Mouse (Mus musculus) neural tube, embryonic 11.5 days (tissue): ENCODE data around the gene Hhipl2. TPM values are rescaled to one million over a fixed set of nuclear protein-coding genes. Genes with fewer than 3 reads are reported as not detected.
"Not testable (repeated sequence)": the region's sequence is repeated elsewhere in the genome, so short reads cannot be mapped to it uniquely, and the experiment has no call there.

Source experiments
- ATAC-seq: fragments of 200-750 bp; cut with Nextera tagmentation; 2 replicates; pipeline ENCODE4 v1.8.0; 2017; ENCODE audit warnings: moderate number of reproducible peaks, mild to moderate bottlenecking, moderate TSS enrichment, moderate library complexity; ENCODE audit not compliant: insufficient read depth, low FRiP score, low TSS enrichment
- DNase-seq: peaks from one replicate; pipeline ENCODE4 v3.0.0-alpha.2; 2015; ENCODE audit warnings: low spot score
- H3K27ac ChIP-seq: fragments of 300-500 bp; sonication (generic); 2 replicates; pipeline ENCODE4 v1.5.1; 2014; ENCODE audit warnings: low read depth, mild to moderate bottlenecking, low read length
- H3K27me3 ChIP-seq: fragments of 300-500 bp; sonication (generic); 2 replicates; pipeline ENCODE4 v1.6.1; 2014; ENCODE audit warnings: mild to moderate bottlenecking, low read length, mixed read lengths; ENCODE audit not compliant: control insufficient read depth, insufficient read depth
- H3K36me3 ChIP-seq: fragments of 300-500 bp; sonication (generic); 2 replicates; pipeline ENCODE4 v1.6.1; 2014; ENCODE audit warnings: mild to moderate bottlenecking, low read length, moderate library complexity, mixed read lengths; ENCODE audit not compliant: control insufficient read depth, insufficient read depth
- H3K4me1 ChIP-seq: fragments of 300-500 bp; sonication (generic); 2 replicates; pipeline ENCODE4 v1.6.1; 2014; ENCODE audit warnings: low read length, mixed read lengths; ENCODE audit not compliant: control insufficient read depth, insufficient read depth
- H3K4me2 ChIP-seq: fragments of 300-500 bp; sonication (generic); 2 replicates; pipeline ENCODE4 v1.6.1; 2014; ENCODE audit warnings: low read depth, mild to moderate bottlenecking, moderate library complexity
- H3K4me3 ChIP-seq: fragments of 300-500 bp; sonication (generic); 2 replicates; pipeline ENCODE4 v1.5.1; 2014; ENCODE audit warnings: low read depth, low read length
- H3K9ac ChIP-seq: fragments of 300-500 bp; sonication (generic); 2 replicates; pipeline ENCODE4 v1.6.1; 2014; ENCODE audit warnings: mild to moderate bottlenecking, low read length
- H3K9me3 ChIP-seq: fragments of 300-500 bp; sonication (generic); 2 replicates; pipeline ENCODE4 v1.6.1; 2016; ENCODE audit warnings: low read length; ENCODE audit not compliant: control insufficient read depth
- WGBS: fragments of 180-500 bp; shearing (Covaris S2); extraction: QIAGEN DNeasy Blood & Tissue Kit; methylation state at CpG from one replicate; pipeline ENCODE4 v1.1.7; 2014; 5-methylcytosine and 5-hydroxymethylcytosine counted together
- polyA plus RNA-seq: library from polyadenylated mRNA; unstranded; fragments of >200 nt; fragmentation: Nextera tagmentation; extraction: Ambion mirVana; gene quantifications from 2 replicates; pipeline ENCODE4 v1.2.1, GENCODE M21; 2014

Hhipl2 gene
- polyA plus RNA-seq, 1 experiment from 2014 or later = 0.32 TPM

DNA sequence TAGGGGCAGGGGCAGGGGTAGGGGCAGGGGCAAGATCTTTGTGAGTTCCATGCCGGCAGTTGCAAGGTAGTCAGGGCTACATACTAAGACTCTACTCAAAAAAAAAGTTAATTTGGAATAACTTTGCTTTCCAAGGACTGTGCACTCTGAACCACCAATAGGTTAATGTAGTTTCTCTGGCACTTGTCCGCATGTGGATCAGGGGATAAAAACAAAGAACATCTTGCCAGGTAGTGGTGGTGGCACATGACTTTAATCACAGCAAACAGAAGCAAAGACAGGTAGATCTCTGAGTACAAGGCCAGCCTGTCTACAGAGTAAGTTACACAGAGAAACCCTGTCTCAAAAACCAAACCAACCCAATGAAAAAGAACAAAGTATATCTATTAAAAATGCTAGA lies 35.4 kb upstream of the Hhipl2 start:
- ATAC-seq = no peak
- DNase-seq = no peak
- WGBS = 82% methylated on average over 2 of the region's 2 CpGs

DNA sequence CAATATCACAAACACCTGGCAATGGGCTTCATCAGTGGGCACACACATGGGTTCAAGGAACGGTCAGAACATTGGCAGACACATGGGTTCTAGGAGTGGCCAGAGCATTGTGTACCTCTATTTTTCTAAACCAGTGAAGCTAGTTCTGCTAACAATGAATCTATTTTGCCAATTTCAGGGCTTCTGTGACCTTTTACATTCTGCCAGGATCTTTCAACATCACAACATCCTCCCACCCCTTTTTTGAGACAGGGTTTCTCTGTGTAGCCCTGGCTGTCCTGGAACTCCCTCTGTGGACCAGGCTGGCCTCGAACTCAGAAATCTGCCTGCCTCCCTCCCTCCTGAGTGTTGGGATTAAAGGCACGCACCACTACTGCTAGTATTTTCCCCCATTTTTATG lies 30.6 kb upstream of the Hhipl2 start:
- H3K9ac ChIP-seq, H3K4me2 ChIP-seq, H3K27ac ChIP-seq, H3K36me3 ChIP-seq, H3K4me1 ChIP-seq, H3K27me3 ChIP-seq, DNase-seq, H3K4me3 ChIP-seq, ATAC-seq, H3K9me3 ChIP-seq: not testable (repeated sequence)
- WGBS = 99% methylated on average over 3 of the region's 3 CpGs

More for the DNA sequence above, 35.4 kb upstream of the Hhipl2 start:
- Histone ChIP-seq H3K4me2 (no peak overlapping the region), H3K36me3 (no peaks in the 10 kb centered on the region), H3K27ac (no peak overlapping the region), H3K27me3 (no peaks in the 10 kb centered on the region), H3K4me3 (no peak overlapping the region), H3K9me3 (no peaks in the 10 kb centered on the region), H3K4me1 (no peaks in the 10 kb centered on the region), H3K9ac (no peak overlapping the region)

DNA sequence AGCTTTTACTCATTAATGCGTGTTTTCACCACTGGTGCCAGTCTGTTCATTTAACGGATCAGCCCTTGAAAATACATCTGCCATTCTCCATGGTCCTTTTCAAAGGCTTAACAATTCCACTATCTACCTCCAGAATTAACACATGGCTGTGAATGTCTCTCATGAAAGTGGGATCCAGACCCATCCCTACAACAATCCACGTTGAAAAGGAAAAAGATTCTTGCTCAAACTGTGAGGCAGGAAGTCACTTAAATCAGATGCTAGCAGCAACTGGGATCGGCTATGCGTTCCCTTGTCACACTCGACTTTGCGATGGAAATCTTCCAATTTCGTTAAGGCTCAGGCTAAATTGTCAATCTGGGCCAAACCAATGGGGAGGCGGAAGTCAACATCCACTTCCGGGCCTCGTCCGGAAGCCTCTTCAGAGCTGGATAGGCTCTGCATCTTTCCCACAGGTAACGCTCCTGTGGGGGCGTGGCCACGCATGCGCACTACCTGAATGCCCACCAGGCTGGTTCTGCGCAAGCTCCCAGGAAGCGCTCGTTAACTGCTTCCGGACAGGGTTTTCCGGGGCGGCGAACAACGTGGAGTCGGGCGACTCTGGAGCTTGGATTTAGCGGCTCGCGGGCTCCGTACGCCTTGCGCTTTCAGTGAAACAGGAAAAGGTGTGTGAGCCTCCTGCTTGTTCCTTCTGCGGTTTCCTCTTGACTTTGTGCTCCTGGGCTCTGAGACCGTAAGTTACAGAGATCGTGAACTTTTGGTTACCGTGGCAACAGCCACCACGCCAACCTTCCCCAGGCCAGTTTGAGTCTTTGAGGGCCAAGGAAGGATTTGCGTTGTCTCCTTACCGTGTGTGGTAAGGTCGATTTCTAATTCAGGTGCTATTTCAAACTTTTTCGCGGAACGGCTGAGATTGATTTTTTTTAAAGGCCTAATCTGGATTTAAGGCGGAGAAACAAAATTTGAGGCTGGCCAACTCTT lies 29.3 kb upstream of the Hhipl2 start, which contains the start of gene Taf1a:
Taf1a (plus strand) TSS at position 556 of the 981 bp plus-strand sequence.
- Histone ChIP-seq H3K27me3 (no peaks in the 10 kb centered on the region), H3K4me3 (peak within 1 kb of the TSS; percentile 52), H3K9ac (peak within 1 kb of the TSS; percentile 9; the same call in 1 of the 2 replicates), H3K4me1 (peaks cover 4% of the 10 kb centered on the region; the same call in 1 of the 2 replicates), H3K36me3 (no peaks in the 10 kb centered on the region), H3K27ac (no peak within 1 kb of the TSS), H3K9me3 (no peaks in the 10 kb centered on the region), H3K4me2 (peak within 1 kb of the TSS; percentile 62)
- DNase-seq (peak; percentile 93), ATAC-seq (peak; percentile 100)
- WGBS = 6% methylated on average over 44 of the region's 44 CpGs

DNA sequence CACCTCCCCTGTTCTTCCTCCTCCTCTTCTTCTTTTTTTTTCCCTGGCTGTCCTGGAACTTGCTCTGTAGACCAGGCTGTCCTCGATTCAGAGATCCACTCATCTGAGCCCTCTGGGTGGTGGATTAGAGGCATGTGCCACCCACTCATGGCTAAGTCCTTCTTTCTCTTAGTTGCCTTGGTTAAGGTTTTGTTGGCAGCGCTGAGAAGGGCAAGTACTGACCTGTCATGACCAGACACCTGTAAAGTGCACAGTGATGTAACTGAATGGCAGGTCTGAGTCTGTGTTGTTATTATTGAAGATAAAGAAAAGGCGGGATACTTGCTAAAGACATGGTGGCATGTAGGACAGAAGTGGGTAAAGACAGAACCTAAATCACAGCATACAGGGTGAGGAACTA lies 14.6 kb upstream of the Hhipl2 start:
- Histone ChIP-seq H3K27ac (no peak overlapping the region), H3K4me3 (no peak overlapping the region), H3K4me1 (no peaks in the 10 kb centered on the region), H3K36me3 (peaks cover 16% of the 10 kb centered on the region), H3K4me2 (no peak overlapping the region), H3K9ac (no peak overlapping the region), H3K9me3 (no peaks in the 10 kb centered on the region), H3K27me3 (no peaks in the 10 kb centered on the region)
- DNase-seq = no peak
- 94% methylated on average over 3 of the region's 3 CpGs for WGBS
- ATAC-seq = no peak

DNA sequence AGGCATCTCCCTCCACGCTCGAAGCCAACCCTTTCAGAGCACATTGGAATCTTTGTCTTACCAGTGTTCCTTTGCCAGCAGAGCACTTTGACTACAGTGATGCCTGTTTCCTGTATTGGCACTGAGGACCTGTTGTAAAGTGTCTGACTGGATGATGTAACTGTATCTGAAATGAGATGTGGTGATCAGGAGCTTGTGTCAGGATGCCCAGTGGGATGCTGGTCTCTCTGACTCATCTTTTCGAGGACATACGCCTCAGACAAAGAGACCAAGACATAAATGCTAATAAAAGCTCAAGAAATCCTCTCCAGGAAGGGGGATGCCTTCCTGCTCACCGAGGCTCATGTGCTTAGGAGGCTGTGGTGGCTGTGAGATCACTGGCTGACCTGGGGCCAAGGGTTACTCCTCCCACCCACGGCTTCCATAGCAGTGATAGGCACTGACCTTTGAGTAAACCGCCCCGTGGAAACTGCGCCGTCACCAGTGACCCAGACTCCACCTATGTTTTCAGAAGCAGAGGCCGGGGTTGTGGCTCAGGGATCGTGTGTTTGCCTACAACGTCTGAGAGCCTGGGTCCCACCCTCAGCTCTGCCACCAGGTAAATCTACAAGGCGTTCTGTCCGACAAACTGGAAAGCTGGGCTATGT lies 3.8 kb upstream of the Hhipl2 start:
- no peaks in the 10 kb centered on the region for H3K4me1 ChIP-seq
- DNase-seq (no peak), ATAC-seq (no peak)
- H3K9ac ChIP-seq = no peak overlapping the region
- H3K27me3 ChIP-seq = no peaks in the 10 kb centered on the region
- H3K4me3 ChIP-seq = no peak overlapping the region
- WGBS = 96% methylated on average over 15 of the region's 15 CpGs
- H3K9me3 ChIP-seq = no peaks in the 10 kb centered on the region
- H3K36me3 ChIP-seq = peaks cover 4% of the 10 kb centered on the region; the same call in 1 of the 2 replicates
- H3K4me2 ChIP-seq = no peak overlapping the region
- H3K27ac ChIP-seq = no peak overlapping the region

DNA sequence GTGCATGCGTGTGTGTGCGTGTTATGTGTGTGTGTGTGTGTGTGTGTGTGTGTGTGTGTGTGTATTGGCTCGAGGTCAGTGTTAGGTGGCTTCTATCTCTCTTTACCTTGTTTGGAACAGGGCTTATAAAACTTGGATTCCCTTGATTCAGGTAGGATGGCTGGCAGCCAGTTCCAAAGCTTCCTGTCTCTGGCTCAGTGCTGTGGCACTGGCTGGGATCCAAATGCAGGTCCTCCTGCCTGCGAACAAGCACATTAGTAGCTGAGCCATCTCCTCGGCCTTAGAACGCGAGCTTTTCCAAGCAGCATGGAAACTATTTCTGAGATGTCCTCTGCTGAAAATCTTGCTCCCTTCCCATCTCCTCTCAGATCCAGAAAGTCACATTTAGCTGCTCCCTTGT lies 1.7 kb downstream of the Hhipl2 start:
- WGBS = 91% methylated on average over 7 of the region's 7 CpGs
- DNase-seq (no peak), ATAC-seq (no peak)
- no peak overlapping the region for H3K4me2 ChIP-seq
- H3K9me3 ChIP-seq = no peaks in the 10 kb centered on the region
- H3K4me3 ChIP-seq = no peak overlapping the region
- H3K36me3 ChIP-seq = no peaks in the 10 kb centered on the region
- H3K27ac ChIP-seq = no peak overlapping the region
- no peak overlapping the region for H3K9ac ChIP-seq
- H3K4me1 ChIP-seq = no peaks in the 10 kb centered on the region
- H3K27me3 ChIP-seq = no peaks in the 10 kb centered on the region

DNA sequence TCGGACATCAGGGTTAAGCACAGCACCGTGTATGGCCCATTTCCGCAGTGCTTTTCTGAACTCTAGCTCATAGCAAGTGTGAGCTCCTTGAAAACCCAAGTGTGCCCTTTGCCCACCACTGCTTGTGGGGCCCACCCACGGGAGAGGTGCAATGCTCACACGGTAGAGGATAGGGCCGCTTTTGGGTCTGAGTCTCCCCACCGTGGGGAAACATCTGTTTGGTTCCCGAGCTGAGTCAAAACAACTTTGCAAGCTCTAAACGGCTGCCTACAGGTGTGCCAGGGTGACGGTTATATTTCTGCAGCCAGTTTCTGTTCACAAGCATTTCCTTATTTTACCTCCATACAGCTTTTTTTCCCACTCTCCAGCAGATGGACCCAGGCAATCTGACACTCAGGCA lies 2.3 kb downstream of the Hhipl2 start:
- Histone ChIP-seq H3K9me3 (no peaks in the 10 kb centered on the region), H3K4me3 (no peak overlapping the region), H3K9ac (no peak overlapping the region), H3K27me3 (no peaks in the 10 kb centered on the region), H3K36me3 (no peaks in the 10 kb centered on the region), H3K4me1 (no peaks in the 10 kb centered on the region), H3K4me2 (no peak overlapping the region), H3K27ac (no peak overlapping the region)
- WGBS = 86% methylated on average over 10 of the region's 10 CpGs
- no peak for ATAC-seq
- DNase-seq = no peak

DNA sequence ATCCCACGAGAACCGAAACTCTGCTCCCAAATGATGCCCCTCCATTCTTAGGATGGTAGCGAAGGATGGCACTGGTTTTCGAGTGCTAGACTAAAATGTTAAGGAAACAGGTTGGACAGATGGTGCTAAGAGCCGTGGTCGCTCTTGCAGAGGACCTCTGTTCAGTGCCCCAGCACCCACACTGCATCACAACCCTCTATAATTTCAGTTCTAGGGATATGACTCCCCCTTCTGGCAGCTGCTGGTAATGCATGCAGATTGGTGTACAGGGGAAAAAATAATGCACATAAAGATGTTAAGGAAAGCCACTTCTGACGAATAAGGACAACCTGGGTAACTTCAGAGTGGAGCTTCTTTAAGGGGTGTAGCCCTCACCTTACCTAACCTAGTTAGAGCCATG lies 6.1 kb downstream of the Hhipl2 start:
- Histone ChIP-seq H3K4me3 (no peak overlapping the region), H3K27ac (no peak overlapping the region), H3K36me3 (no peaks in the 10 kb centered on the region), H3K4me2 (no peak overlapping the region), H3K9me3 (no peaks in the 10 kb centered on the region), H3K4me1 (no peaks in the 10 kb centered on the region), H3K27me3 (no peaks in the 10 kb centered on the region), H3K9ac (no peak overlapping the region)
- WGBS = 94% methylated on average over 7 of the region's 7 CpGs
- DNase-seq (no peak), ATAC-seq (no peak)
